Mouse (Mus musculus) spleen, adult 2 months (tissue): ENCODE measurements at regions not wholly inside any gene's neighbourhood (a gene's known extent, or its start where the extent isn't known, plus 50 kb on each side); places are given as distances from the start of the nearest gene placed in this dataset.

Experiments
- CTCF ChIP-seq: fragments of 200-500 bp; IDR thresholded peaks from 2 replicates; pipeline ENCODE4 v1.5.1; 2011; ENCODE audit warnings: mild to moderate bottlenecking, inconsistent platforms; ENCODE audit not compliant: insufficient read depth, insufficient read length, insufficient replicate concordance; ENCODE audit errors: extremely low read depth
- POLR2A ChIP-seq: fragments of 200-500 bp; IDR thresholded peaks from 2 replicates; pipeline ENCODE4 v1.6.1; 2011; ENCODE audit warnings: low read depth, low read length, inconsistent platforms

GRCm38 (mm10) chr13:99126538-99126937 is 58.1 kb upstream of the Zfp366 start:
- TF ChIP-seq POLR2A (no peak), CTCF (no peak)
